Mouse (Mus musculus) cerebellum, adult 8-10 months (tissue): ENCODE data around the gene Thada.
A peak's percentile ranks its signal among the peaks of the same experiment; 100 is the strongest.

ENCODE experiments used
- DNase-seq: peaks from one replicate; pipeline ENCODE4 v3.0.0; 2022

Thada gene

GRCm38 (mm10) chr17:84156748-84157742 is 309.0 kb downstream of the Thada start:
- no peak for DNase-seq

DNA sequence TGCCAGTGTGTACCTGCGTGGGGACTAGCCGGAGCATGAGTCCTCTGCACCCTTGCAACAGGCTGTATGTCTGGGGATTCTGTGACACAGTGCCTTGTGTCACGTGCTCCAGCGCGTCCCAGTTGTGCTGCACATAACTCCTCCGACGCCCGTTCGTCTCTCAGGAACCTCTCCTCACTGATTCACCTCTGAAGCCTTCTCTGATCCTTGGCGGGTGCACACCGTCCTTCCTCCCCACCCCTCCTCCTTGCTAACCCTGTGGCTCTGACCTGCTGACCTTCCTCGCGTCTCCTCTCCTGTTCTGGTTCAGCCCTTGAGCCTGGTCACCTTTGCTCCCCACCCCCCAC is 309.8 kb downstream of the Thada start:
- DNase-seq: no peak

DNA sequence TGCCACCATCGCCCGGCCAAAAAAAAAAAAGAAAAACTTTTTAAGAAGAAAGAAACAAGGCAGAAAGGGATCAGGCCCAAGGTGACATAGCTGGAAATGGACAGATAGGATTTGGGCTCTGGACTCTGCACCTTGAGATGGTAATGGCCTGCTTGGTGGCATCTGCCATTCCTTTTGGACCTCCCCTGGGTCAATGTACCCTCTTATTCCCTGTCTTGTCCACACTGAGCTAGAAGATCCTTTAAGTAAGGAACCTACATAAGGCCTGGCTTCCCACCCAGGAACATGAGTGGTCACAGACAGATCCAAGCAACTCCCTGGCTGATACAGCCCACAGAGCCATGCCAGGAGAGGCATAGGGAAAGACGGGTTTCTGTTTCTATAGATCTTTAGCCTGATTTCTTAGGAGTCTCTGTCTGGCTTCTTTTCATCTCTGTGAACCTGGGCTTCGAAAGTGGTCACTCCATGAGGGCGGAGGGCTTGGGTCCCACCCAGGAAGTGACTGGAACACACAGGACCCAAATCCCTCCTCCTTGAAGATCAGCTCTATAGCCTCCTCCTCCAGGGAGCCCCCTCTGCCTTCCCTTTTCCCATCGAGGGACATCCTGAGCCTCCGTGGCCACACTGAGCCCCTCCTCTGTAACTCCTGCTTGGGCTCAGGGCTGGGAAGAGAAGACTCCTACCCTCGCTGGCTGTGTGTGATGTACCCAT is 310.3 kb downstream of the Thada start:
- no peak for DNase-seq

GRCm38 (mm10) chr17:84155029-84155338 is 311.0 kb downstream of the Thada start:
- DNase-seq: no peak

- no peak for DNase-seq
Measured at GRCm38 (mm10) chr17:84154302-84155028, 311.5 kb downstream of the Thada start.

DNA sequence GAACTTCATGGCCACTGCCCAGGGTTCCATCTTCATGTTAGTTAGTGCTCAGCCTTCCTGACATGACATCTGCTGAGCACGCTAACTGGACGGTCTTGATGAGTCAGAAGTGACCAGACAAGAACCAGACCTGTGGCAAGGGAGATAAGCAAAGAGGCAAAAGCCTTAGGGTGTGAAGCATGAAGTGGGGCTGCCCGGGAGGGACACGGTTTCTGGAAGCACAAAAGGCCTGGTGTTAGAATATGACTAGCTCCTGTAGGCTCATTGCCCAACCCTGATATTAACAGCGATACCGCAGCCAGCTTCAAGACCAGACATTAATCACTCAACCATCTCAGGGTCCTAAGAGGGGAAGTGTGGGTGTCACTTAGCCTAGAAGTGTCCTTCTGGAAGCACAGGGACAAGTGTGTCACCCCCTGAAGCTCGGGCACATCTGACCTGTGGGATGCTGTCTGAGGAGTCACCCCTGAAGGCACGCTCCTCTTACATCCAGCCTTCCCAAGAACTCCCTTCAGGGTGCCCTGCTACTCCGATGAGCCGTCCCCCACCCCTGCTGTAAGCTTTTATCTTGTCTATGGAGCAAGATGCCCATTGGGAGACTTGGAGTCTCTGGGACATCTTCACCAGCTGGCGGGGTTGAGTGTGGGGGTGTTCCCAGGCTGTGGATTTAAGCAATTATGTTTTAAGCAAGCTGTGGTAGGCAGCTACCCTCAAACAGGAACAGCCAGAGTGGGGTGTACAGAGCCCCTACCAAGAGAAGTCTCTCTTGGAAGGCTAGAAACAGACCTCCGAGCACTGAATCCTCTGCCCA is 312.8 kb downstream of the Thada start:
- DNase-seq: no peak

GRCm38 (mm10) chr17:84152206-84152975 is 313.6 kb downstream of the Thada start:
- no peak for DNase-seq

DNA sequence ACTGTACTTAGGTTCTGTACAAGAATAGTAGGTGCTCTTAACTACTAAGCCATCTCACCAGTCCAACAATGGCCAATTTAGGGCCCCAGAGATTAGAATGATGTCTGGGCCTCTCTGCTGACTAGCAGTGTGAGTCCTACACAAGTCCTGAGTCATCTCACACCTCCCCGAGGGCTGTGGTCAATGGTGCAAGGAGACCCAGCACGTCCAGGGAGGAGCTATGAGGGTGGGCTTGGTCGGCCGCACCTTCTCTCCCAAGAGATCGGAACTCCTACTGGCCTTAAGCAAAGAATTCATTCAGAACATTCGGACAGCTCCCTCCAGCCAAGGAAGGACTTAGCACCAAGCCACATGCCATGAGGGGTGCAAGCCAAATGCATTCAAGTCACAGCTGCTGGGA is 314.7 kb downstream of the Thada start:
- DNase-seq: no peak

DNA sequence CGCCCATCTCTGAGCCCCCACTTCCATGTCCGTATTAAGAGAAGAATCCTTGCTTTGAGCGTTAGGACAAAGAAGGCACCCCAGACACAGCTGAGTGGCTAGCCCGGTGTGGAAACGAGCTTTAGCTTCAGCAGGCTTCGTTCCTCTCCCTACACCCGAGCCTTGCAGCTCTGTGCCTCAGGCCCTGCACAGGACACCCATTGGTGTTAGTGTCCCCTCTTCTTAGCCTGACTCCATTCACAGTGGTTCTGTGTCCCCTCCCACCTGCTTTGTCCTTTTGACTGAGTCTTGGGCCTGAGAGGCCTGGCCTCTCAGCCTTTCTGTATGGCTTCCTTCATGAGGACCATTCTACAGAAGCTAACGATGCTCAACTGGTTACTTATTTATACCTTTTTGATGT is 315.7 kb downstream of the Thada start:
- DNase-seq: no peak

- no peak for DNase-seq
Measured at GRCm38 (mm10) chr17:84149566-84149965, 316.4 kb downstream of the Thada start.

DNA sequence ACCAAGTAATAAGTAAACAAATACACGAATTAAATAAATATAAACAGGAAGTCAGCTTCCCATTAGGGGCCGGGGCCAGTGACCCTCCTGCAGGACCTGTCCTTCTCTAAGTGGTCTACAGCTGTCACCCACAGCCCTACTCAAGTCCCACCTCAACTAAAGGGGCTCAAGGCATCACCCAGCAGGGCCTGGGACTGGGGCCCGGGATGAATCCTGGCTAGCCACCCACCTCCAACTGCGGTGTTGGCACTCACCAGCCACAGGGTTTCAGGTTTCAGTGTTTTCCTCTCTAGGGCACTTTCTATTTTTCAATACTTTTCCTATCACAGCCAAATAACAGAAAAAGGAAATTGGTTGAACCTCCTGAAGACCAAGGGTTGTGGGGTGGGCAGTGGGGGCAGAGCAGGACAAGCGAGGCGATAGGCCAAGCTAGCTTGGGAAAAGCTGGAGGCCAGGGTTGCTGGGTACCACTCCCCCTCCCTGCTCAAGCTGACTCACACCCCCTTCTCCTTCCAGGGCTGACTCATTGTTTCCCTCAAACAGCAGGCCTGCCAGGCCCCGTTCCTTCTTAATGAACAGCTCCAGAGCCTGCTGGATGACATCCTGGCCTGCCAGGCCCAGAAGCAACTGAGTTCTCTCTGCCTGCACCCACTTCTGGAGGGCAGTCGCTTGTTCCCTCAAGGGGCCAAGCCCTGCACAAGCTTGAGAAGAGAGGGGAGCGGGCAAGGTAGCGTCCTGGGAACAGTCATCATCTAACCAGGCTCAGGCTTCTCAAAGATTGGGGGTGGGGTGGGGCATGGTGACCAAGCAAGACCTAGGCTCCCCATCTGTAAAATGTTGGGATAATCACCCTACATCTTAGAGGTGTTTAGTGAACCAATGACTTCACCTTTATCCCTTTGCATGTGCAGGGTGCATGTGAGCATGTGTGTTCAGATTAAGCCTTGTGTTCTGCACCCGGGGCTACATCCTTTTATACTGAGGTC is 317.2 kb downstream of the Thada start:
- peak; percentile 72 for DNase-seq

DNA sequence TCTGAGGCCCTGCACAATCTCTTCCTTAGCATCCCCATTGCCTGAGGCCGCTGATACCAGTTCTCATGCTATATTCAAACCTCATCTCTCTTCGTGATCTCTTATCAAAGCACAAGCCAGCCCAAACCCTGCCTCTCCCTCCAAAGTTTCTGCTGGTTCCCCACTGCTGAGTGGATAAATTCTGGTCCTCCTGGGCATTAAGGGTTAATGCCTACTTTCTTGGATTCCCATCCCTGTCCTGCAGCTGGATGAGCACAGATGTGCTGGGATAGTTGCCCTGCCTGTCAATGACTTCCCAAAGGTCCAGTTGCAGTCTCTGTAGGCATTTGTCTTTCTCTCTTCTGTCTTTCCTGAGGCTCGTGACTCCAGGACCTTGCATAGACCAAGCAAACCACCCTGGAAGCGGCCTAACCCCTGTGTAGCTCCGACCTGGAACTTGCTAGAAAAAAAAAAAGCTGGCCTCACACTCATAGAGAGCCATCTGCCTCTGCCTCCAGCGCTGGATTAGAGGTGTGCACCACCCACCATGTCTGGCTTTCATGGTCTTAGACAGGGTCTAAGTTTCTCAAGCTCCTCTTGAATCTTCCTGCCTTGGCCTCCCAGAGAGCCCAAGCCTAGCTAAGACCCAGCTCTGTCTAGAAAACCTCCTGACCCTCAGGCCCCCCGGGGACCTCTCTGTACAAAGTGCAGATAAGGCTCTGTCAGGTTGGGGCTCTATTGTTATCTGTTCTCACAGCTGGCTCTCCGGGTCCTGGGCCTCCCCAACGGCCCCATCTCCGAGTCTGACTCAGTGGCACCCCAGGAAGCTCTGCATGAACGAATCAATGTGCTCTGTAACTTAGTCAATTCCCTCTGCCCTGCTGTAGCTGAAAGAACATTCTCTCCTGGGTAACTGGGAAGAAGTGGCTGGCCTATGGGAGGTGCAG is 318.6 kb downstream of the Thada start:
- DNase-seq: no peak

- DNase-seq: no peak
Measured at GRCm38 (mm10) chr17:84146458-84147182, 319.4 kb downstream of the Thada start.

DNA sequence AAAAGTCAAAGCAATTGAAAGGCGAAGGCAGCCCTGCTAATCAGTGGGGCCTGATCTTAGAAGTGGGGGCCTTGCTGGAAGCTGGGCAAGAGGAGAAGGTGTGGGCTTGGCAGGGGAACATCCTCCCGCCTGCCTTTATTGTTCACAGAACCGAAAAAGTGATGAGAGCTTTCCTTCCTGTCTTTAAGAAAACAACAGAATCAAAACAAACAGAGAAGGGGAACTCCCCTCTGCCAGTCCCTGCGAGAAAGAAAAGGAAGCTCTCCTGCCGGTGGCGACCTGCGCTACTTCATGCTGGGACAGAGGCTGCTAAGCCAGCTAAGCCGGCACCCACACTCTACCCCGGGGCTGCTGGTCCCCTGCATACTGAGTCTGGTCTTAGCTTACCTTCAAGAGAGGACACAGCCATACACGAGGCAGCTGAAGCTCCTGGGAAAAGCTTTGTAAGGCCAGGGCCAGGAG is 320.1 kb downstream of the Thada start:
- DNase-seq: no peak

DNA sequence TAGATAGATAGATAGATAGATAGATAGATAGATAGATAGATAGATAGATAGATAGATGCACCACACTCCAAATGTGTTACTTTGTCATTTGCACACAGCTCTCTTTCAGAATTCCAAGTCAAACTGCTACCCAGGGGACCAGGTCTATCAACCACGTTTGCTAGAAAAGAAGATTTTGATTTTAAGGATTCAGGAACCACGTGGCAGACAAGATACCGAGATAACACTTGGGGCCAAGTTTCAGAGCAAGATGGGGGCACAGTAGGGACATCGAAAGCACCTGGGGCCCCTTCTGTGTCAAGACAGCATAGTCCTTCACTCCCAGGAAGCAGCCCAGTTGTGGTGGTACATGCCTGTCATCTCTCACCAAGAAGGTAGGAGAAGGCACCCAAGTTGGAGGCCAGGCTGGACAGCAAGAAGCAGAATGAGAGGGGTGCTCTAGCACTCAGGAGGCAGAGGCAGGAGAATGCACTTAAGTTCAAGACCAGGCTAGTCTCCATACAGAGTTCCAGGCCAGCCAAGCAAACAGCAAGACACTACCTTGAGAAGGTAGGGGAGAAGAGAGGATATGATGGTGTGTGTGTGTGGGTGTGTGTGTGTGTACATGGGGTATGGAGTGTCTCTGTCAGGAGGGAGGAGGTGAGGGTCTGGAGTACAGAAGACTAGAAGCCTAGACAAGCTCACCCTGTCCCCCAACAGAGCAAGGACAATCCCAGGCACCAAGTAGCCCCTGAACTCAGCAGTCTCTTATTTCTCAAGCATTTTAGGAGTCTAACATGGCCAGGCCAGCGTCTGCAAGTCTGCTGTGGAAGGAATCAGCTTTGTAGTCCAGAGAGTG is 321.0 kb downstream of the Thada start:
- DNase-seq: no peak

DNA sequence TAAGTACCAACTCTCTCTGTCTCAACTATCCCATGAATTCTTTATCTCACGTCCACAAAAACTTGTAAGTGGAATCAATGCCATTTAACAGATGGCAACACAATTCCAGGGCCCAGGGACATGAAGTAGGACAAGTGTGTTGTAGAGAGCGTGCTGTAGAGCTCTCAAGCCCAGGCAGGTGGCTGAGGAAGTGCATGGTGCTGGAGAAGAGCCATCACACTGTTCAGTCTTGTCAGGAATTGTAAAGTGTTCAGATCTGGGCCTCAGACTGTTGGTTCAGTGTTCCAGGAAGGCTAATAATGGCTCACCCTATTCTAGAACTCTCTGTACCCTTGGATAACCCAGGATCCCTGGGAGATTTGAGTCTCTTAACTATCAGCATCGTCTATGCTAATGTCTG is 321.9 kb downstream of the Thada start:
- DNase-seq: no peak

DNA sequence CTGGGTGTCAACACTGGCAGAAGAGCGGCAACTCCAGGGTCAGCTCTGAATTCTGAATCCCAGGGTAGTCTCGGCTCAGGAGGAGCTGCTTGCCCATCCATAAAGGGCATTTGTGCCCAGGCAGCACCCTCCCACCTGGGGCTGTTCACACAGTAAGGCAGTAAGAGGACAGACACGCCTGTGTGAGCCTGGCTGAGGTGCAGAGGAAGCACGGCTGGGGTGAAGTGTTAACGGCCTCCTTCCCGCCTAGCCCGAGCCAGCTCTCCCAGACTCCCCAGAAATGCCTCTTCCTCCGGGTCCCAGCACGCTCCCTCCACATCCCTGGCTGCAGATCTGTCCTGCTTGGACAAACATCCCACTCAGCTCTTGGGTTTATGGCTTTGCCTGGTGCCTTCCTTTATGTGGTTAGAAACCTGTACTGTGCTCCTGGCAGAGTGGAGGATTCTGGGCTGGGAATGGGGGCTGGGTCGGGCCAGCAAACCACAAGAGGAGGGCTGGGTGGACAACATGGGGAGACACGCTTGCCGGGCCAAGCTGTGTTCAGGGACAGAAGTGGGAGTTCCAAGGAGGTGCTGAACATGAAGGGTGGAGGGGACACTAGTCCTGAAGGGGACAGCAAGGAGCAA is 322.7 kb downstream of the Thada start:
- DNase-seq: no peak
